8 mouse cellular contexts compared by ENCODE assay signal in the genomic region with DNA sequence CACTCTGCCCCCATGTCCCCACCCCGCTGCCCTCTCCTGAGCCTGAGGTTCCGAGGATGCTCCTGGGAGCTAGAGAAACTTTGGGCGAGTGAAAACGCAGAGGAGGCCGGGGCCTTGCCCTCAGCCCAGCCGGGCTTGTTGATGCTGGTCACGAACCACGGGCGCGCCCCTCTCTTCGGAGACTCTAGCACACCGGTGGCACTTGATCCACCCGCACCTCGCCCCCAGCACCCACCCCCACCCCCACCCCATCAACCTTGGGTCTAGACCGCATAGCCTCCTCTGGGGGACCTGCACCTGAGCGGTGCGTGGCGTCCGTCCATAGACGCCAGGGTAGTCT. TPM values are rescaled to one million over a fixed set of nuclear protein-coding genes. Genes with fewer than 3 reads are reported as not detected.
DNase-seq lines count a peak whose midpoint lies in the region; ATAC-seq and TF ChIP-seq lines count a peak whose summit lies in the region.

No protein-coding gene starts in this region.

- H3K4me1 ChIP-seq in embryonic facial prominence, embryonic 11.5 days (ENCODE audit: control insufficient read depth, insufficient read depth, low read length): peaks cover 3% of the 10 kb centered on the region; the same call in 1 of the 2 replicates
- peaks cover 15% of the 10 kb centered on the region for H3K4me1 ChIP-seq in intestine, embryonic 15.5 days (replicated peaks)

- peaks cover 35% of the 10 kb centered on the region for H3K27me3 ChIP-seq in embryonic facial prominence, embryonic 11.5 days (ENCODE audit: control insufficient read depth, insufficient read depth, low read length)
- peaks cover 51% of the 10 kb centered on the region for H3K27me3 ChIP-seq in intestine, embryonic 15.5 days (replicated peaks)

- peak overlapping the region; percentile 83 for H3K9ac ChIP-seq in embryonic facial prominence, embryonic 11.5 days (replicated peaks; ENCODE audit: low read length)
- H3K9ac ChIP-seq in intestine, embryonic 15.5 days: peak overlapping the region; percentile 83

- H3K4me3 ChIP-seq in left cerebral cortex, adult 2 months: peak overlapping the region; percentile 74
- H3K4me3 ChIP-seq in embryonic facial prominence, embryonic 11.5 days (ENCODE audit: low read depth, low read length): peak overlapping the region; percentile 61
- H3K4me3 ChIP-seq in intestine, embryonic 15.5 days (replicated peaks): peak overlapping the region; percentile 74

- H3K9me3 ChIP-seq in embryonic facial prominence, embryonic 11.5 days (replicated peaks; ENCODE audit: control insufficient read depth, low read length): no peaks in the 10 kb centered on the region
- H3K9me3 ChIP-seq in intestine, embryonic 15.5 days: no peaks in the 10 kb centered on the region

- peak overlapping the region; percentile 98 for H3K27ac ChIP-seq in left cerebral cortex, adult 2 months
- no peak overlapping the region for H3K27ac ChIP-seq in embryonic facial prominence, embryonic 11.5 days (replicated peaks; ENCODE audit: low read depth, low read length)
- 0 out of 2 replicates have a peak overlapping the region, but pooled peaks have one; percentile 76 for H3K27ac ChIP-seq in intestine, embryonic 15.5 days

- no peak for TF ChIP-seq CTCF in left cerebral cortex, adult 2 months (IDR thresholded peaks at IDR 0.05)

- peak; percentile 13; the same call in 1 of the 2 replicates for ATAC-seq in embryonic facial prominence, embryonic 11.5 days (replicated peaks; ENCODE audit: insufficient number of reproducible peaks, low FRiP score, low TSS enrichment, low read depth)
- ATAC-seq in intestine, embryonic 15.5 days: peak; percentile 44

- WGBS in embryonic facial prominence, embryonic 11.5 days: under 1% methylated on average over 20 of the region's 20 CpGs
- 1% methylated on average over 20 of the region's 20 CpGs for WGBS in intestine, embryonic 15.5 days

- peak overlapping the region; percentile 98 for H3K4me2 ChIP-seq in embryonic facial prominence, embryonic 11.5 days (ENCODE audit: low read depth, low read length)
- peak overlapping the region; percentile 97 for H3K4me2 ChIP-seq in intestine, embryonic 15.5 days (replicated peaks)

- H3K36me3 ChIP-seq in embryonic facial prominence, embryonic 11.5 days (replicated peaks; ENCODE audit: control insufficient read depth, insufficient read depth, low read depth, low read length): no peaks in the 10 kb centered on the region
- H3K36me3 ChIP-seq in intestine, embryonic 15.5 days: no peaks in the 10 kb centered on the region

- no peak for DNase-seq in left cerebral cortex, adult 2 months (ENCODE audit: extremely low spot score in 1 of 2, low spot score in 2 of 2)
- DNase-seq in left cerebral cortex, postnatal 10 days (ENCODE audit: extremely low spot score in 1 of 2, low spot score in 2 of 2): no peak
- no peak for DNase-seq in embryonic facial prominence, embryonic 11.5 days (ENCODE audit: low spot score)
- peak; percentile 37 for DNase-seq in naive thymus-derived CD4-positive, alpha-beta T cell, adult 2 months (ENCODE audit: low read depth)
- no peak for DNase-seq in left cerebral cortex, adult 18-20 months (ENCODE audit: low spot score in 2 of 2)
- DNase-seq in adrenal gland, postnatal 25 days: no peak
- no peak for DNase-seq in spleen, postnatal 14 days (ENCODE audit: low spot score in 2 of 2)

- intact Hi-C loops in left cerebral cortex, adult 2 months (cut with DNase I): loop anchor here (5.0 to 10.0 kb wide), 5 partner anchors 303 to 750 kb away; partner anchors contain the start of genes 4930426L09Rik, Pip4k2a, Ptf1a and Skida1
- intact Hi-C loops in left cerebral cortex, postnatal 10 days (cut with DNase I): loop anchor here (5.0 to 10.0 kb wide), 3 partner anchors 580 to 662 kb away; no protein-coding TSS in a partner anchor

RNA-seq across cellular contexts. Expression of gene Spag6, which starts 0.7 kb away (rescaled TPM):
- total RNA-seq in left cerebral cortex, adult 2 months (2021): 1 to 10 TPM; 8.9 TPM
- 1 to 10 TPM; 1.1 to 1.3 TPM for total RNA-seq in left cerebral cortex, postnatal 10 days (2021)
- 0.11 and 0.38 TPM in 2 replicates for polyA plus RNA-seq in embryonic facial prominence, embryonic 11.5 days (2014; fragmentation: Nextera tagmentation; extraction: Ambion mirVana)
- 0.05 TPM in 1 of 2 replicates, not detected in the other for polyA plus RNA-seq in intestine, embryonic 15.5 days (2015; fragmentation: Nextera tagmentation; extraction: Ambion mirVana)
- 10 to 100 TPM; 11.4 to 14.3 TPM for total RNA-seq in left cerebral cortex, adult 18-20 months (2021)
- total RNA-seq in adrenal gland, postnatal 25 days (2021): 0.67 TPM in 1 of 2 replicates, not detected in the other

RNA-seq across cellular contexts. Expression of gene Bmi1, which starts 17.8 kb away (rescaled TPM):
- 10 to 100 TPM; 39.5 to 40.1 TPM for total RNA-seq in left cerebral cortex, adult 2 months (2021)
- total RNA-seq in left cerebral cortex, postnatal 10 days (2021): 10 to 100 TPM; 33.6 to 38.5 TPM
- 43.8 and 49.9 TPM in 2 replicates for polyA plus RNA-seq in embryonic facial prominence, embryonic 11.5 days (2014; fragmentation: Nextera tagmentation; extraction: Ambion mirVana)
- polyA plus RNA-seq in intestine, embryonic 15.5 days (2015; fragmentation: Nextera tagmentation; extraction: Ambion mirVana): 16.6 and 20.1 TPM in 2 replicates
- total RNA-seq in left cerebral cortex, adult 18-20 months (2021): 10 to 100 TPM; 53.8 to 58.2 TPM
- 54.6 and 57.5 TPM in 2 replicates for total RNA-seq in adrenal gland, postnatal 25 days (2021)

RNA-seq across cellular contexts. Expression of gene Commd3, which starts 22.4 kb away (rescaled TPM):
- 10 to 100 TPM; 80.5 to 89.2 TPM for total RNA-seq in left cerebral cortex, adult 2 months (2021)
- total RNA-seq in left cerebral cortex, postnatal 10 days (2021): 100 to 1,000 TPM; 116 to 117 TPM
- 182 and 184 TPM in 2 replicates for polyA plus RNA-seq in embryonic facial prominence, embryonic 11.5 days (2014; fragmentation: Nextera tagmentation; extraction: Ambion mirVana)
- polyA plus RNA-seq in intestine, embryonic 15.5 days (2015; fragmentation: Nextera tagmentation; extraction: Ambion mirVana): 217 and 235 TPM in 2 replicates
- 10 to 100 TPM; 81.2 to 85.1 TPM for total RNA-seq in left cerebral cortex, adult 18-20 months (2021)
- total RNA-seq in adrenal gland, postnatal 25 days (2021): 112 and 116 TPM in 2 replicates
